Mouse (Mus musculus) kidney, adult 2 months (tissue): Measurements from ENCODE around the gene Trpc7.

ENCODE experiments used
- CTCF ChIP-seq: fragments of 200-500 bp; conservative IDR thresholded peaks from 2 replicates; pipeline ENCODE4 v1.5.1; 2011; ENCODE audit warnings: low read depth, mild to moderate bottlenecking, control low read depth, low read length, moderate library complexity, mixed read lengths; ENCODE audit not compliant: insufficient read depth, insufficient read length
- POLR2A ChIP-seq: fragments of 200-500 bp; IDR thresholded peaks from one replicate; pipeline ENCODE4 v1.6.1; 2011; ENCODE audit warnings: low read depth, low read length, control low read depth

GRCm38 (mm10) chr13:56921251-56921650 is 25.5 kb upstream of the Trpc7 start:
- TF ChIP-seq CTCF (no peak), POLR2A (no peak)
